Mouse (Mus musculus) cerebellum, adult 2 months (tissue): ENCODE measurements around the gene Csrnp1.

ENCODE experiments used
- CTCF ChIP-seq: fragments of 200-500 bp; IDR thresholded peaks from 2 replicates; pipeline ENCODE4 v1.5.1; 2011; ENCODE audit warnings: low read depth, mild to moderate bottlenecking, control low read depth, low read length, moderate library complexity, borderline replicate concordance; ENCODE audit not compliant: insufficient read depth
- POLR2A ChIP-seq: fragments of 200-500 bp; IDR thresholded peaks from 2 replicates; pipeline ENCODE4 v1.6.1; 2011; ENCODE audit warnings: low read length, control low read depth, borderline replicate concordance; ENCODE audit not compliant: insufficient read depth

DNA sequence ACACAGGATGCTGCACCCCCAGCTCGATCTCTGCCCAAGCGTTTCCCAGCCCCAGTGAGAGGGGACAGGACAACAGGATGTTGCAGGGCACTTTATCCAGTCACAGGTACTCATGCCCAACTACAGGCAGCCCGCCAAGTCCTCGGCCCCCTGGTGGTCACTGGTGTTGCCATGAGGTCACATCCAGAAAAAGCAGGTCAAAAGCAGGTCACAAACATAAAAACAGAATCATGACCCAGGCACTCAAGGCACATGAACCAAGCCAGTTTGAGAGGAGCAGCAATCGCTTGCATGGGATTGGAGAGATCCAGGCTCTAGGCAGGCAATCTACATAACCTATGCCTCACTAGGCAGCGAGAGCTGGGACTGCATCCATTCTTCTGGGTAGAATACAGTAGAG, 14.2 kb downstream of the Csrnp1 start:
- TF ChIP-seq CTCF (peak; percentile 32; the same call in 1 of the 2 replicates), POLR2A (no peak)
